Comparison of ENCODE assay signal across 8 mouse cellular contexts in genomic region chr3:84313003-84313800, GRCm38 (mm10). TPM values are rescaled to one million over a fixed set of nuclear protein-coding genes. Genes with fewer than 3 reads are reported as not detected.
DNase-seq lines count a peak whose midpoint lies in the region; ATAC-seq and TF ChIP-seq lines count a peak whose summit lies in the region.

No protein-coding gene starts in this region.

- no peak overlapping the region; the same call in 1 of the 2 replicates for H3K4me2 ChIP-seq in heart, embryonic 11.5 days
- no peak overlapping the region; the same call in 1 of the 2 replicates for H3K4me2 ChIP-seq in forebrain, embryonic 12.5 days
- H3K4me2 ChIP-seq in hindbrain, embryonic 16.5 days (ENCODE audit: low read length) = peak overlapping the region; percentile 27

- H3K36me3 ChIP-seq in heart, embryonic 11.5 days (ENCODE audit: control insufficient read depth, insufficient read depth, low read length) = no peaks in the 10 kb centered on the region
- no peaks in the 10 kb centered on the region for H3K36me3 ChIP-seq in forebrain, embryonic 12.5 days (replicated peaks)
- no peaks in the 10 kb centered on the region for H3K36me3 ChIP-seq in hindbrain, embryonic 16.5 days (ENCODE audit: control insufficient read depth, insufficient read depth, low read length)

- 0 out of 2 replicates have a peak, but pooled peaks cover 5% of the 10 kb centered on the region for H3K4me1 ChIP-seq in heart, embryonic 11.5 days (ENCODE audit: control insufficient read depth, insufficient read depth, low read length)
- peaks cover 8% of the 10 kb centered on the region for H3K4me1 ChIP-seq in forebrain, embryonic 12.5 days
- H3K4me1 ChIP-seq in hindbrain, embryonic 16.5 days (ENCODE audit: control insufficient read depth, insufficient read depth, low read depth, low read length) = peaks cover 7% of the 10 kb centered on the region

- no peak overlapping the region for H3K9ac ChIP-seq in heart, embryonic 11.5 days (ENCODE audit: low read depth, low read length)
- no peak overlapping the region for H3K9ac ChIP-seq in forebrain, embryonic 12.5 days
- no peak overlapping the region for H3K9ac ChIP-seq in hindbrain, embryonic 16.5 days (ENCODE audit: low read depth, low read length)

- intact Hi-C loops in left cerebral cortex, adult 2 months (cut with DNase I) = loop anchor here (1.0 to 5.0 kb wide), 3 partner anchors 44 to 366 kb away; no protein-coding TSS in a partner anchor

- peak; percentile 80 for DNase-seq in heart, adult 8-10 months (ENCODE audit: low spot score)
- DNase-seq in c-Kit-positive CD71-positive TER-119-positive erythroid progenitor cells, embryonic 14.5 days (ENCODE audit: low spot score) = peak; percentile 60
- peak; percentile 58 to 67 for DNase-seq in left cerebral cortex, adult 2 months (ENCODE audit: extremely low spot score in 1 of 2, low spot score in 2 of 2)
- DNase-seq in skeletal muscle tissue, adult 2 months (ENCODE audit: low read depth, low spot score) = peak; percentile 71

- ATAC-seq in heart, embryonic 11.5 days (replicated peaks; ENCODE audit: insufficient number of reproducible peaks, low FRiP score, low TSS enrichment) = no peak
- peak; percentile 66 for ATAC-seq in forebrain, embryonic 12.5 days (ENCODE audit: low FRiP score)
- ATAC-seq in hindbrain, embryonic 16.5 days = 0 out of 2 replicates have a peak, but pooled peaks have one; percentile 50
- ATAC-seq in megakaryocyte progenitor cell, adult 5-6 weeks (replicated peaks; ENCODE audit: poor library complexity) = peak; percentile 94

- no peaks in the 10 kb centered on the region for H3K9me3 ChIP-seq in heart, embryonic 11.5 days (replicated peaks; ENCODE audit: control insufficient read depth, low read length)
- H3K9me3 ChIP-seq in forebrain, embryonic 12.5 days = no peaks in the 10 kb centered on the region
- H3K9me3 ChIP-seq in hindbrain, embryonic 16.5 days (ENCODE audit: control insufficient read depth, low read length) = no peaks in the 10 kb centered on the region

- 46% methylated on average over 18 of the region's 18 CpGs for WGBS in heart, embryonic 11.5 days (ENCODE audit: insufficient replicate concordance)
- WGBS in forebrain, embryonic 12.5 days = 52% methylated on average over 18 of the region's 18 CpGs
- 50% methylated on average over 18 of the region's 18 CpGs for WGBS in hindbrain, embryonic 16.5 days

- peak; percentile 83 for TF ChIP-seq CTCF in left cerebral cortex, adult 2 months (IDR thresholded peaks at IDR 0.05)

- H3K27me3 ChIP-seq in heart, embryonic 11.5 days (ENCODE audit: control insufficient read depth, insufficient read depth, low read length) = no peaks in the 10 kb centered on the region; the same call in 1 of the 2 replicates
- peaks cover 10% of the 10 kb centered on the region; the same call in 1 of the 2 replicates for H3K27me3 ChIP-seq in forebrain, embryonic 12.5 days
- no peaks in the 10 kb centered on the region for H3K27me3 ChIP-seq in hindbrain, embryonic 16.5 days (replicated peaks; ENCODE audit: control insufficient read depth, insufficient read depth, low read length)

- no peak overlapping the region for H3K4me3 ChIP-seq in heart, embryonic 11.5 days (ENCODE audit: low read depth, low read length)
- no peak overlapping the region for H3K4me3 ChIP-seq in forebrain, embryonic 12.5 days (replicated peaks)
- H3K4me3 ChIP-seq in hindbrain, embryonic 16.5 days (ENCODE audit: low read length) = no peak overlapping the region
- H3K4me3 ChIP-seq in left cerebral cortex, adult 2 months = no peak overlapping the region

- no peak overlapping the region for H3K27ac ChIP-seq in heart, embryonic 11.5 days (ENCODE audit: low read depth, low read length)
- H3K27ac ChIP-seq in forebrain, embryonic 12.5 days = no peak overlapping the region
- no peak overlapping the region for H3K27ac ChIP-seq in hindbrain, embryonic 16.5 days (ENCODE audit: low read depth, low read length)
- H3K27ac ChIP-seq in left cerebral cortex, adult 2 months = no peak overlapping the region

RNA-seq across cellular contexts. Expression of gene Trim2, which starts 6.5 kb away (rescaled TPM):
- total RNA-seq in heart, adult 8-10 months (2022) = 1 to 10 TPM; 4.9 to 8.2 (median 6.7) TPM
- 8.9 TPM in 2 replicates for polyA plus RNA-seq in heart, embryonic 11.5 days (2014; fragmentation: Nextera tagmentation; extraction: Ambion mirVana)
- 107 and 110 TPM in 2 replicates for polyA plus RNA-seq in forebrain, embryonic 12.5 days (2016; fragmentation: Nextera tagmentation; extraction: Ambion mirVana)
- 151 and 154 TPM in 2 replicates for polyA plus RNA-seq in hindbrain, embryonic 16.5 days (2015; fragmentation: Nextera tagmentation; extraction: Ambion mirVana)
- total RNA-seq in left cerebral cortex, adult 2 months (2021) = 100 to 1,000 TPM; 246 to 280 TPM
- total RNA-seq in megakaryocyte progenitor cell, adult 5-6 weeks (2015) = 0.39 and 1.5 TPM in 2 replicates
- total RNA-seq in megakaryocyte progenitor cell, adult 5-6 weeks (2017) = 0.46 and 1.1 TPM in 2 replicates

Comparison
In these comparisons a context has a peak if more than half of its experiments do, and no peak if none do; other contexts are left out.
1. RNA of gene Trim2, which starts 6.5 kb away (total RNA-seq): 246 to 280 TPM in left cerebral cortex, adult 2 months; 4.9 to 8.2 TPM in heart, adult 8-10 months and 0.39 to 1.5 TPM in megakaryocyte progenitor cell, adult 5-6 weeks; every median in the first group is over 10 times any median in the second.
2. Peak in every context shown above with its lines, with median percentiles within 50 percentile points of each other: DNase-seq.